Mouse (Mus musculus): ENCODE measurements around the gene Wdr77. TPM values are rescaled to one million over a fixed set of nuclear protein-coding genes. Genes with fewer than 3 reads are reported as not detected.
"Not testable (repeated sequence)": the region's sequence is repeated elsewhere in the genome, so short reads cannot be mapped to it uniquely, and the experiment has no call there.

Wdr77 gene
- polyA plus RNA-seq, 2 experiments: 21.3 to 32.4 TPM

GRCm38 (mm10) chr3:105991653-105992283, 32.6 kb downstream of the Wdr77 start:
- no peak overlapping the region for H3K4me2 ChIP-seq (ENCODE audit: low read depth)
- H3K27ac ChIP-seq: no peak overlapping the region
- H3K9ac ChIP-seq (replicated peaks): no peak overlapping the region
- no peak for ATAC-seq (ENCODE audit: insufficient read depth)
- H3K36me3 ChIP-seq (replicated peaks; ENCODE audit: control insufficient read depth, insufficient read depth, low read depth): no peaks in the 10 kb centered on the region
- DNase-seq (ENCODE audit: low read depth in 3 of 3, low spot score in 3 of 3): peak in 1 of 3 experiments; percentile 17
- no peak overlapping the region for H3K4me3 ChIP-seq (ENCODE audit: insufficient read depth in 1 of 2, low read depth in 2 of 2, low read length in 2 of 2)
- no peaks in the 10 kb centered on the region for H3K4me1 ChIP-seq (replicated peaks; ENCODE audit: control insufficient read depth in 2 of 2, insufficient read depth in 2 of 2, low read length in 1 of 2)
- no peaks in the 10 kb centered on the region for H3K27me3 ChIP-seq (ENCODE audit: control insufficient read depth, insufficient read depth, low read length)
- 19% methylated on average over 4 of the region's 4 CpGs for WGBS (ENCODE audit: insufficient replicate concordance)
- no peaks in the 10 kb centered on the region for H3K9me3 ChIP-seq (ENCODE audit: control insufficient read depth, low read length)
- TF ChIP-seq CTCF (IDR thresholded peaks at IDR 0.05; ENCODE audit: low read depth) (peak; percentile 59), EP300 (IDR thresholded peaks at IDR 0.05; ENCODE audit: low read depth) (no peak)

GRCm38 (mm10) chr3:105994730-105995129, 35.6 kb downstream of the Wdr77 start:
- Histone ChIP-seq H3K4me1 (replicated peaks; ENCODE audit: control insufficient read depth in 2 of 2, insufficient read depth in 2 of 2, low read length in 1 of 2) (no peaks in the 10 kb centered on the region), H3K27me3 (ENCODE audit: control insufficient read depth, insufficient read depth, low read length) (no peaks in the 10 kb centered on the region), H3K9ac (replicated peaks) (no peak overlapping the region), H3K4me3 (ENCODE audit: insufficient read depth in 1 of 2, low read depth in 2 of 2, low read length in 2 of 2) (no peak overlapping the region), H3K9me3 (ENCODE audit: control insufficient read depth, low read length) (no peaks in the 10 kb centered on the region), H3K27ac (no peak overlapping the region), H3K4me2 (ENCODE audit: low read depth) (no peak overlapping the region), H3K36me3 (replicated peaks; ENCODE audit: control insufficient read depth, insufficient read depth, low read depth) (no peaks in the 10 kb centered on the region)
- no peak for ATAC-seq (ENCODE audit: insufficient read depth)
- no peak for TF ChIP-seq CTCF (IDR thresholded peaks at IDR 0.05; ENCODE audit: low read depth)
- no peak for TF ChIP-seq EP300 (IDR thresholded peaks at IDR 0.05; ENCODE audit: low read depth)
- no peak for DNase-seq (ENCODE audit: low read depth in 3 of 3, low spot score in 3 of 3)
- 16% methylated on average over 2 of the region's 2 CpGs for WGBS (ENCODE audit: insufficient replicate concordance)

GRCm38 (mm10) chr3:106000707-106001375, 41.7 kb downstream of the Wdr77 start:
- Histone ChIP-seq H3K9ac (replicated peaks) (no peak overlapping the region), H3K4me1 (replicated peaks; ENCODE audit: control insufficient read depth in 2 of 2, insufficient read depth in 2 of 2, low read length in 1 of 2) (no peaks in the 10 kb centered on the region), H3K27me3 (ENCODE audit: control insufficient read depth, insufficient read depth, low read length) (no peaks in the 10 kb centered on the region), H3K9me3 (ENCODE audit: control insufficient read depth, low read length) (no peaks in the 10 kb centered on the region), H3K4me3 (ENCODE audit: insufficient read depth in 1 of 2, low read depth in 2 of 2, low read length in 2 of 2) (no peak overlapping the region), H3K4me2 (ENCODE audit: low read depth) (peak overlapping the region; percentile 6; the same call in 1 of the 2 replicates), H3K36me3 (replicated peaks; ENCODE audit: control insufficient read depth, insufficient read depth, low read depth) (no peaks in the 10 kb centered on the region), H3K27ac (no peak overlapping the region)
- 23% methylated on average over 11 of the region's 11 CpGs for WGBS (ENCODE audit: insufficient replicate concordance)
- ATAC-seq (ENCODE audit: insufficient read depth): no peak
- DNase-seq (ENCODE audit: low read depth in 3 of 3, low spot score in 3 of 3): no peak
- TF ChIP-seq EP300 (IDR thresholded peaks at IDR 0.05; ENCODE audit: low read depth): no peak
- no peak for TF ChIP-seq CTCF (IDR thresholded peaks at IDR 0.05; ENCODE audit: low read depth)

DNA sequence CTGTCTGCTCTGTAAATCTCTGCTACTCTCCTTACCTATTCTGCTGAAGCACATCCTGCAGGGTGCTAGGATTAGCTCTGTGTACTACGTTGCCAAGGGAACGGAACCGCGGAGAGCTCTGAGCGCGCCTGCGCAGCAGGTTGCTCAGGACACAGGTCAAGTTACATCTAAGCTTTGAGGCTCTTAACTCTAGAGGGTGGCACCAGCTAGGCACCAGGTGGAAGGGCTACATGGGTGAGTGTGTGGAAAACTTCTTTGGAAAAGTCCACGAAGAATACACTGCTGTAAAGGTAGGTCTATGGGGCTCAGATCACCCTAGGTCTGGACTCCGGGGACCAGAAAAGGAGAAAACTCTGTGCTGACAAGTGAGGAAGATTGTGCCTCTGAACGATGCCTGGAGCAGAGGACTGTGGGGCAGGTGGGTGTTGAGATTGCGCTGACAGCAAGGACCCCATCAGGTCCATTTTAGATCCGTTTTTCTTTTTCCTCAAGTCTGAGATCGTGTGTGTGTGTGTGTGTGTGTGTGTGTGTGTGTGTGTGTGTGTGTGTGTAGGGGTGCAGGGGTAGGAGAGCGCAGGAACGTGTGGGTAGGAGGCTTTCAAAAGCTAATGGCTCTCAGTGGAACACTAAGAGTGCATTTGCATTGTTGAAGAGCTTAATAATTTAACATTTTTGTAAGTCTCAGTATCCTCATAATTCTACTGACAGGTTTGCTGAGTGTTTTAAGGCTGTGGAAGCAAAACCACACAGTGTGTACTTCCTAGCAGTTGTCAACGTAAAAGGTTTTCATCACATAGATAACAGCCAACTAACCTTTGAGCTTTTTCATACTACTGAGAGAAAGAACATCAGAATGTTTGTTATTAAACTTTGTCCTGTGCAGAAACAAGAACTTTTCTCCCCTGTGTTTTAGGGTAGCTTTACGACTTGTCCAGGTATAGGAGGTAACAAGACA, 42.5 kb downstream of the Wdr77 start:
- H3K9me3 ChIP-seq (ENCODE audit: control insufficient read depth, low read length): no peaks in the 10 kb centered on the region
- no peaks in the 10 kb centered on the region for H3K27me3 ChIP-seq (ENCODE audit: control insufficient read depth, insufficient read depth, low read length)
- TF ChIP-seq EP300 (IDR thresholded peaks at IDR 0.05; ENCODE audit: low read depth) (no peak), CTCF (IDR thresholded peaks at IDR 0.05; ENCODE audit: low read depth) (no peak)
- 13% methylated on average over 17 of the region's 17 CpGs for WGBS (ENCODE audit: insufficient replicate concordance)
- H3K4me3 ChIP-seq (ENCODE audit: insufficient read depth in 1 of 2, low read depth in 2 of 2, low read length in 2 of 2): no peak overlapping the region
- H3K9ac ChIP-seq (replicated peaks): no peak overlapping the region
- DNase-seq (ENCODE audit: low read depth in 3 of 3, low spot score in 3 of 3): no peak
- H3K4me1 ChIP-seq (replicated peaks; ENCODE audit: control insufficient read depth in 2 of 2, insufficient read depth in 2 of 2, low read length in 1 of 2): no peaks in the 10 kb centered on the region
- ATAC-seq (ENCODE audit: insufficient read depth): no peak
- no peaks in the 10 kb centered on the region for H3K36me3 ChIP-seq (replicated peaks; ENCODE audit: control insufficient read depth, insufficient read depth, low read depth)
- H3K27ac ChIP-seq: no peak overlapping the region
- H3K4me2 ChIP-seq (ENCODE audit: low read depth): peak overlapping the region; percentile 6; the same call in 1 of the 2 replicates

GRCm38 (mm10) chr3:106003360-106003759, 44.2 kb downstream of the Wdr77 start:
- not testable (repeated sequence) for H3K27me3 ChIP-seq (ENCODE audit: control insufficient read depth, insufficient read depth, low read length); H3K27ac ChIP-seq; H3K4me1 ChIP-seq (replicated peaks; ENCODE audit: control insufficient read depth in 2 of 2, insufficient read depth in 2 of 2, low read length in 1 of 2); DNase-seq (ENCODE audit: low read depth in 3 of 3, low spot score in 3 of 3); H3K4me2 ChIP-seq (ENCODE audit: low read depth); ATAC-seq (ENCODE audit: insufficient read depth); H3K9me3 ChIP-seq (ENCODE audit: control insufficient read depth, low read length); H3K9ac ChIP-seq (replicated peaks); H3K36me3 ChIP-seq (replicated peaks; ENCODE audit: control insufficient read depth, insufficient read depth, low read depth); H3K4me3 ChIP-seq (ENCODE audit: insufficient read depth in 1 of 2, low read depth in 2 of 2, low read length in 2 of 2)
- WGBS (ENCODE audit: insufficient replicate concordance): 38% methylated on average over 10 of the region's 10 CpGs
